Comparison of ENCODE assay signal across 8 mouse cellular contexts in genomic region chr2:30392577-30393369, GRCm38 (mm10). TPM values are rescaled to one million over a fixed set of nuclear protein-coding genes. Genes with fewer than 3 reads are reported as not detected.
DNase-seq lines count a peak whose midpoint lies in the region; ATAC-seq and TF ChIP-seq lines count a peak whose summit lies in the region.

No protein-coding gene starts in this region.

- ATAC-seq in heart, postnatal 0 days (ENCODE audit: insufficient read depth, low read depth) = peak; percentile 66
- ATAC-seq in lung, embryonic 16.5 days (ENCODE audit: low read depth) = peak; percentile 70

- H3K27me3 ChIP-seq in forebrain, embryonic 10.5 days (ENCODE audit: poor library complexity, severe bottlenecking) = no peaks in the 10 kb centered on the region
- no peaks in the 10 kb centered on the region for H3K27me3 ChIP-seq in heart, postnatal 0 days (ENCODE audit: control insufficient read depth, insufficient read depth, low read length)
- no peaks in the 10 kb centered on the region for H3K27me3 ChIP-seq in lung, embryonic 16.5 days (ENCODE audit: control insufficient read depth, insufficient read depth, low read depth, low read length)

- H3K36me3 ChIP-seq in forebrain, embryonic 10.5 days (replicated peaks) = peaks cover 38% of the 10 kb centered on the region
- peaks cover 22% of the 10 kb centered on the region for H3K36me3 ChIP-seq in heart, postnatal 0 days (replicated peaks; ENCODE audit: control insufficient read depth, insufficient read depth, low read length)
- peaks cover 21% of the 10 kb centered on the region for H3K36me3 ChIP-seq in lung, embryonic 16.5 days (ENCODE audit: control insufficient read depth, insufficient read depth, low read length)

- WGBS in forebrain, embryonic 10.5 days = 1% methylated on average over 54 of the region's 54 CpGs
- WGBS in heart, postnatal 0 days = 0% methylated on average over 50 of the region's 54 CpGs
- under 1% methylated on average over 49 of the region's 54 CpGs for WGBS in lung, embryonic 16.5 days

- peak overlapping the region; percentile 93 for H3K4me2 ChIP-seq in heart, postnatal 0 days (ENCODE audit: low read depth, low read length)
- H3K4me2 ChIP-seq in lung, embryonic 16.5 days (ENCODE audit: low read depth, low read length) = peak overlapping the region; percentile 91

- H3K27ac ChIP-seq in forebrain, embryonic 10.5 days = peak overlapping the region; percentile 91
- peak overlapping the region; percentile 87 for H3K27ac ChIP-seq in heart, postnatal 0 days (ENCODE audit: low read depth)
- peak overlapping the region; percentile 97 for H3K27ac ChIP-seq in lung, embryonic 16.5 days (ENCODE audit: low read length)

- peak; percentile 86 for DNase-seq in MN1 (ENCODE audit: low spot score)
- DNase-seq in c-Kit-positive CD71-negative TER-119-negative erythroid progenitor cells, embryonic 14.5 days (ENCODE audit: low read depth) = peak; percentile 69
- peak; percentile 91 for DNase-seq in forebrain, embryonic 10.5 days (ENCODE audit: extremely low spot score, low spot score)
- peak; percentile 66 for DNase-seq in heart, postnatal 0 days (ENCODE audit: low spot score)
- peak; percentile 79 to 89 for DNase-seq in kidney, postnatal 25 days
- DNase-seq in retina, postnatal 7 days (ENCODE audit: low read depth, low spot score) = peak; percentile 78
- peak; percentile 91 for DNase-seq in yolk sac, embryonic 10.5 days (ENCODE audit: low spot score)

- peak overlapping the region; percentile 88 for H3K4me3 ChIP-seq in forebrain, embryonic 10.5 days
- H3K4me3 ChIP-seq in heart, postnatal 0 days (ENCODE audit: low read depth, low read length) = peak overlapping the region; percentile 81
- peak overlapping the region; percentile 71 for H3K4me3 ChIP-seq in lung, embryonic 16.5 days (ENCODE audit: low read length)

- H3K9me3 ChIP-seq in forebrain, embryonic 10.5 days = no peaks in the 10 kb centered on the region
- no peaks in the 10 kb centered on the region for H3K9me3 ChIP-seq in heart, postnatal 0 days (replicated peaks; ENCODE audit: control insufficient read depth, low read length)
- H3K9me3 ChIP-seq in lung, embryonic 16.5 days (ENCODE audit: control insufficient read depth, low read length) = 0 out of 2 replicates have a peak, but pooled peaks cover 3% of the 10 kb centered on the region

- no peak for TF ChIP-seq EP300 in heart, postnatal 0 days (IDR thresholded peaks at IDR 0.05; ENCODE audit: low read depth)

- TF ChIP-seq CTCF in heart, postnatal 0 days (IDR thresholded peaks at IDR 0.05; ENCODE audit: low read depth) = no peak

- peak overlapping the region; percentile 65 for H3K9ac ChIP-seq in heart, postnatal 0 days (replicated peaks; ENCODE audit: low read depth, low read length)
- peak overlapping the region; percentile 88 for H3K9ac ChIP-seq in lung, embryonic 16.5 days (ENCODE audit: low read length)

- H3K4me1 ChIP-seq in forebrain, embryonic 10.5 days = peaks cover 35% of the 10 kb centered on the region
- H3K4me1 ChIP-seq in heart, postnatal 0 days (ENCODE audit: control insufficient read depth, insufficient read depth) = peaks cover 9% of the 10 kb centered on the region
- H3K4me1 ChIP-seq in lung, embryonic 16.5 days (replicated peaks; ENCODE audit: control insufficient read depth, insufficient read depth, low read length) = peaks cover 8% of the 10 kb centered on the region

RNA-seq across cellular contexts. Expression of gene Dolpp1, which starts 0.7 kb away (rescaled TPM):
- 54.8 and 60.1 TPM in 2 replicates for polyA plus RNA-seq in forebrain, embryonic 10.5 days (2016; fragmentation: Nextera tagmentation; extraction: Ambion mirVana)
- 40.6 and 56.4 TPM in 2 replicates for total RNA-seq in heart, postnatal 0 days (2014; rRNA removed; ENCODE audit: low replicate concordance)
- 14.4 and 15.0 TPM in 2 replicates for polyA plus RNA-seq in heart, postnatal 0 days (2015; fragmentation: Nextera tagmentation; extraction: Ambion mirVana)
- 49.6 and 52.6 TPM in 2 replicates for polyA plus RNA-seq in lung, embryonic 16.5 days (2015; fragmentation: Nextera tagmentation; extraction: Ambion mirVana)

RNA-seq across cellular contexts. Expression of gene Crat, which starts 22.8 kb away (rescaled TPM):
- polyA plus RNA-seq in forebrain, embryonic 10.5 days (2016; fragmentation: Nextera tagmentation; extraction: Ambion mirVana) = 23.2 and 23.6 TPM in 2 replicates
- 351 and 413 TPM in 2 replicates for total RNA-seq in heart, postnatal 0 days (2014; rRNA removed; ENCODE audit: low replicate concordance)
- polyA plus RNA-seq in heart, postnatal 0 days (2015; fragmentation: Nextera tagmentation; extraction: Ambion mirVana) = 263 and 266 TPM in 2 replicates
- 39.3 and 42.4 TPM in 2 replicates for polyA plus RNA-seq in lung, embryonic 16.5 days (2015; fragmentation: Nextera tagmentation; extraction: Ambion mirVana)

RNA-seq across cellular contexts. Expression of gene Ptpa, which starts 23.1 kb away (rescaled TPM):
- 149 and 165 TPM in 2 replicates for polyA plus RNA-seq in forebrain, embryonic 10.5 days (2016; fragmentation: Nextera tagmentation; extraction: Ambion mirVana)
- 109 and 112 TPM in 2 replicates for total RNA-seq in heart, postnatal 0 days (2014; rRNA removed; ENCODE audit: low replicate concordance)
- 92.4 TPM in 2 replicates for polyA plus RNA-seq in heart, postnatal 0 days (2015; fragmentation: Nextera tagmentation; extraction: Ambion mirVana)
- polyA plus RNA-seq in lung, embryonic 16.5 days (2015; fragmentation: Nextera tagmentation; extraction: Ambion mirVana) = 163 TPM in 2 replicates

RNA-seq across cellular contexts. Expression of gene Miga2, which starts 28.7 kb away (rescaled TPM):
- polyA plus RNA-seq in forebrain, embryonic 10.5 days (2016; fragmentation: Nextera tagmentation; extraction: Ambion mirVana) = 29.9 and 30.9 TPM in 2 replicates
- total RNA-seq in heart, postnatal 0 days (2014; rRNA removed; ENCODE audit: low replicate concordance) = 82.6 and 105 TPM in 2 replicates
- polyA plus RNA-seq in heart, postnatal 0 days (2015; fragmentation: Nextera tagmentation; extraction: Ambion mirVana) = 31.9 and 32.6 TPM in 2 replicates
- 23.4 and 24.8 TPM in 2 replicates for polyA plus RNA-seq in lung, embryonic 16.5 days (2015; fragmentation: Nextera tagmentation; extraction: Ambion mirVana)

RNA-seq across cellular contexts. Expression of gene Sh3glb2, which starts 33.6 kb away (rescaled TPM):
- polyA plus RNA-seq in forebrain, embryonic 10.5 days (2016; fragmentation: Nextera tagmentation; extraction: Ambion mirVana) = 76.9 and 82.0 TPM in 2 replicates
- total RNA-seq in heart, postnatal 0 days (2014; rRNA removed; ENCODE audit: low replicate concordance) = 204 and 234 TPM in 2 replicates
- 89.5 and 93.8 TPM in 2 replicates for polyA plus RNA-seq in heart, postnatal 0 days (2015; fragmentation: Nextera tagmentation; extraction: Ambion mirVana)
- 81.5 and 83.9 TPM in 2 replicates for polyA plus RNA-seq in lung, embryonic 16.5 days (2015; fragmentation: Nextera tagmentation; extraction: Ambion mirVana)

Comparison
In these comparisons a context has a peak if more than half of its experiments do, and no peak if none do; other contexts are left out.
1. Peak in every context shown above with its lines: DNase-seq, ATAC-seq, H3K4me3 ChIP-seq and H3K27ac ChIP-seq.